Mouse (Mus musculus) heart, adult 2 months (tissue): ENCODE data around the gene Dnajb13. TPM values are rescaled to one million over a fixed set of nuclear protein-coding genes. Genes with fewer than 3 reads are reported as not detected.

Experiments
- DNase-seq, 2 experiments: peaks; one replicate each; pipeline ENCODE4 v3.0.0; 2021
- H3K27ac ChIP-seq: fragments of 200-600 bp; 2 replicates; pipeline ENCODE4 v1.8.1; 2022
- H3K27me3 ChIP-seq: fragments of 200-500 bp; 2 replicates; pipeline ENCODE4 v1.6.1; 2012; ENCODE audit warnings: mild to moderate bottlenecking, low read length, inconsistent platforms, mixed read lengths; ENCODE audit not compliant: control insufficient read depth, insufficient read depth
- H3K36me3 ChIP-seq: fragments of 200-500 bp; 2 replicates; pipeline ENCODE4 v1.6.1; 2012; ENCODE audit warnings: low read length, inconsistent platforms; ENCODE audit not compliant: control insufficient read depth, insufficient read depth
- H3K4me1 ChIP-seq: fragments of 200-500 bp; 2 replicates; pipeline ENCODE4 v1.6.1; 2011; ENCODE audit warnings: low read length; ENCODE audit not compliant: control insufficient read depth, insufficient read depth
- H3K4me3 ChIP-seq: fragments of 200-600 bp; 2 replicates; pipeline ENCODE4 v1.8.1; 2022
- H3K79me2 ChIP-seq: fragments of 200-500 bp; replicated peaks from 2 replicates; pipeline ENCODE4 v1.6.1; 2012; ENCODE audit warnings: mild to moderate bottlenecking, inconsistent platforms, low read length, moderate library complexity, mixed read lengths; ENCODE audit not compliant: control insufficient read depth, insufficient read depth
- H3K9ac ChIP-seq: fragments of 200-500 bp; 2 replicates; pipeline ENCODE4 v1.6.1; 2012; ENCODE audit warnings: low read depth, mild to moderate bottlenecking, control low read depth, inconsistent platforms, low read length, mixed read lengths
- CTCF ChIP-seq: fragments of 200-600 bp; IDR thresholded peaks from 2 replicates; pipeline ENCODE4 v1.8.1; 2022; ENCODE audit warnings: antibody characterized with exemption, mild to moderate bottlenecking, moderate library complexity
- EP300 ChIP-seq: fragments of 200-500 bp; IDR thresholded peaks from 2 replicates; pipeline ENCODE4 v1.6.1; 2011; ENCODE audit warnings: low read depth, low read length, control low read depth; ENCODE audit not compliant: insufficient read depth
- POLR2A ChIP-seq: fragments of 200-500 bp; IDR thresholded peaks from 2 replicates; pipeline ENCODE4 v1.6.1; 2011; ENCODE audit warnings: mild to moderate bottlenecking, low read depth, low read length, control low read depth; ENCODE audit not compliant: insufficient read depth
- WGBS: fragments of 180-500 bp; shearing (Covaris S2); methylation state at CpG from one replicate; pipeline ENCODE4 v1.1.7; 2018; 5-methylcytosine and 5-hydroxymethylcytosine counted together
- intact Hi-C: fragments of 180-260 bp; cut with DNase I; formaldehyde crosslinking; loops from one replicate; pipeline ENCODE4 v1.15.1; 2025
- polyA plus RNA-seq: library from polyadenylated mRNA; depleted of rRNA; stranded (reverse); fragments of >200 nt; gene quantifications from 2 replicates; pipeline ENCODE4 v1.2.3, GENCODE M21; 2012
- total RNA-seq, 2 experiments: library from RNA; stranded (reverse); gene quantifications; 2 replicates each; pipeline ENCODE4 v1.2.3; 2021

Gene Dnajb13
- total and polyA plus RNA-seq, 3 experiments, result 1.2 TPM; not detected in 2

GRCm38 (mm10) chr7:100504740-100505487 lies 9.8 kb downstream of the Dnajb13 start:
- WGBS, result 67% methylated on average over 13 of the region's 13 CpGs
- no peaks in the 10 kb centered on the region for H3K27me3 ChIP-seq
- intact Hi-C loops, result no loop called here
- H3K36me3 ChIP-seq, result no peaks in the 10 kb centered on the region
- H3K79me2 ChIP-seq, result no peaks in the 10 kb centered on the region
- no peak overlapping the region for H3K4me3 ChIP-seq
- no peak overlapping the region for H3K27ac ChIP-seq
- DNase-seq, result no peak
- H3K4me1 ChIP-seq, result peaks cover 2% of the 10 kb centered on the region; the same call in 1 of the 2 replicates
- H3K9ac ChIP-seq, result no peak overlapping the region
- TF ChIP-seq CTCF (no peak), EP300 (no peak), POLR2A (no peak)

DNA sequence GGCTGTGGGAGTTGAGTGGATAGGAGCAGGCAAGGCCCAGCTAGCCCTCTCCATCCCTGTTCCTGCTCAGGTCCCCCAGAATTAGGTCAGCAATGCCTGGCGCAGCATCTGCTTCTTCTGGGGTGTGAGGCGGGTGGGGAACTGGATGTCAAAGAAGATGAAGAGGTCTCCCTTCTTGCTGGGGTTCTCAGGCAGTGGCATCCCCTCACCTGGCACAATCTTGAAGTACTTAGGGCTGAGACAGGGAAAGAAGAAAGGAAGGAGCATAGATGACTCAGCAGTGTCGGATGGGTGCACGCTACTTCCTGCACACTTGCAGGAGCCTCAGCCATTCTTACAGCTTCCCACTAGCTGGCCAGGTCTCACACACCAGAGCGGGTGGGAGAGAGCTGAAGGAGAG lies 11.7 kb downstream of the Dnajb13 start:
- no peak for DNase-seq
- Histone ChIP-seq H3K9ac (no peak overlapping the region), H3K36me3 (no peaks in the 10 kb centered on the region), H3K79me2 (no peaks in the 10 kb centered on the region), H3K4me3 (no peak overlapping the region), H3K27ac (no peak overlapping the region), H3K4me1 (peaks cover 2% of the 10 kb centered on the region; the same call in 1 of the 2 replicates), H3K27me3 (no peaks in the 10 kb centered on the region)
- WGBS, result 59% methylated on average over 5 of the region's 5 CpGs
- no peak for TF ChIP-seq EP300
- TF ChIP-seq POLR2A, result 0 out of 2 replicates have a peak, but pooled peaks have one; percentile 11
- intact Hi-C loops, result no loop called here

GRCm38 (mm10) chr7:100502374-100502922 lies 12.3 kb downstream of the Dnajb13 start:
- Histone ChIP-seq H3K27ac (no peak overlapping the region), H3K36me3 (no peaks in the 10 kb centered on the region), H3K4me1 (peaks cover 2% of the 10 kb centered on the region; the same call in 1 of the 2 replicates), H3K4me3 (no peak overlapping the region), H3K79me2 (no peaks in the 10 kb centered on the region), H3K27me3 (no peaks in the 10 kb centered on the region), H3K9ac (no peak overlapping the region)
- DNase-seq, result no peak
- 49% methylated on average over 7 of the region's 7 CpGs for WGBS
- intact Hi-C loops, result no loop called here
- TF ChIP-seq EP300 (no peak), POLR2A (peak; percentile 47; the same call in 1 of the 2 replicates), CTCF (no peak)

GRCm38 (mm10) chr7:100501844-100502373 lies 12.9 kb downstream of the Dnajb13 start:
- Histone ChIP-seq H3K4me3 (no peak overlapping the region), H3K9ac (no peak overlapping the region), H3K27ac (no peak overlapping the region), H3K27me3 (no peaks in the 10 kb centered on the region), H3K79me2 (no peaks in the 10 kb centered on the region), H3K4me1 (peaks cover 2% of the 10 kb centered on the region; the same call in 1 of the 2 replicates), H3K36me3 (no peaks in the 10 kb centered on the region)
- intact Hi-C loops, result loop anchor here (2.0 kb wide), 1 partner anchor 73 kb away; no protein-coding TSS in a partner anchor
- WGBS, result 32% methylated on average over 2 of the region's 2 CpGs
- DNase-seq, result no peak
- TF ChIP-seq POLR2A (no peak), CTCF (no peak), EP300 (no peak)

GRCm38 (mm10) chr7:100501027-100501843 lies 13.5 kb downstream of the Dnajb13 start:
- DNase-seq, result no peak
- H3K9ac ChIP-seq, result no peak overlapping the region
- no peaks in the 10 kb centered on the region for H3K79me2 ChIP-seq
- H3K27ac ChIP-seq, result no peak overlapping the region
- TF ChIP-seq CTCF (no peak), EP300 (0 out of 2 replicates have a peak, but pooled peaks have one; percentile 15), POLR2A (peak; percentile 23; the same call in 1 of the 2 replicates)
- intact Hi-C loops, result loop anchor here (2.0 kb wide), 1 partner anchor 72 kb away; no protein-coding TSS in a partner anchor
- H3K4me1 ChIP-seq, result peaks cover 2% of the 10 kb centered on the region; the same call in 1 of the 2 replicates
- H3K4me3 ChIP-seq, result no peak overlapping the region
- H3K27me3 ChIP-seq, result no peaks in the 10 kb centered on the region
- 65% methylated on average over 6 of the region's 6 CpGs for WGBS
- no peaks in the 10 kb centered on the region for H3K36me3 ChIP-seq
